Mouse (Mus musculus) cortical plate, adult 2 months (tissue): ENCODE data around the gene Cyp27a1.

Source experiments
- CTCF ChIP-seq: fragments of 200-500 bp; IDR thresholded peaks from 2 replicates; pipeline ENCODE4 v1.5.1; 2011; ENCODE audit warnings: mild to moderate bottlenecking, control low read depth, low read length; ENCODE audit not compliant: insufficient read depth; ENCODE audit errors: extremely low read depth
- POLR2A ChIP-seq: fragments of 200-500 bp; IDR thresholded peaks from 2 replicates; pipeline ENCODE4 v1.6.1; 2011; ENCODE audit warnings: mild to moderate bottlenecking, low read length, control low read depth; ENCODE audit not compliant: insufficient read depth; ENCODE audit errors: extremely low read depth

- TF ChIP-seq CTCF (no peak), POLR2A (no peak)
These were observed 2.5 kb downstream of the Cyp27a1 start for GRCm38 (mm10) chr1:74715886-74716285.
